Mouse (Mus musculus) stomach, embryonic 16.5 days (tissue): ENCODE measurements at regions not wholly inside any gene's neighbourhood (a gene's known extent, or its start where the extent isn't known, plus 50 kb on each side); places are given as distances from the start of the nearest gene placed in this dataset.

Experiments used
- ATAC-seq: fragments of 200-750 bp; cut with Nextera tagmentation; 2 replicates; pipeline ENCODE4 v1.8.0; 2017; ENCODE audit warnings: moderate number of reproducible peaks, moderate TSS enrichment; ENCODE audit not compliant: insufficient read depth, low FRiP score
- H3K27ac ChIP-seq: fragments of 300-500 bp; sonication (generic); 2 replicates; pipeline ENCODE4 v1.5.1; 2014; ENCODE audit warnings: low read length
- H3K27me3 ChIP-seq: fragments of 300-500 bp; sonication (generic); 2 replicates; pipeline ENCODE4 v1.6.1; 2014; ENCODE audit warnings: low read length, control low read depth, mixed read lengths; ENCODE audit not compliant: control insufficient read depth, insufficient read depth
- H3K36me3 ChIP-seq: fragments of 300-500 bp; sonication (generic); 2 replicates; pipeline ENCODE4 v1.6.1; 2014; ENCODE audit warnings: low read length; ENCODE audit not compliant: control insufficient read depth, insufficient read depth
- H3K4me1 ChIP-seq: fragments of 300-500 bp; sonication (generic); 2 replicates; pipeline ENCODE4 v1.6.1; 2014; ENCODE audit warnings: low read length, control low read depth, mixed read lengths; ENCODE audit not compliant: control insufficient read depth, insufficient read depth
- H3K4me2 ChIP-seq: fragments of 300-500 bp; sonication (generic); 2 replicates; pipeline ENCODE4 v1.6.1; 2014; ENCODE audit warnings: low read depth, low read length, mixed read lengths
- H3K4me3 ChIP-seq: fragments of 300-500 bp; sonication (generic); replicated peaks from 2 replicates; pipeline ENCODE4 v1.5.1; 2014; ENCODE audit warnings: mild to moderate bottlenecking, low read length
- H3K9ac ChIP-seq: fragments of 300-500 bp; sonication (generic); 2 replicates; pipeline ENCODE4 v1.6.1; 2014; ENCODE audit warnings: low read length
- H3K9me3 ChIP-seq: fragments of 300-500 bp; sonication (generic); replicated peaks from 2 replicates; pipeline ENCODE4 v1.6.1; 2016; ENCODE audit warnings: low read length, control low read depth; ENCODE audit not compliant: control insufficient read depth
- WGBS: fragments of 180-500 bp; shearing (Covaris S2); extraction: QIAGEN DNeasy Blood & Tissue Kit; methylation state at CpG from one replicate; pipeline ENCODE4 v1.1.7; 2014; 5-methylcytosine and 5-hydroxymethylcytosine counted together

GRCm38 (mm10) chr1:35943800-35944199 is 124.4 kb upstream of the Hs6st1 start:
- H3K4me2 ChIP-seq: no peak overlapping the region
- no peak overlapping the region for H3K27ac ChIP-seq
- H3K36me3 ChIP-seq: no peaks in the 10 kb centered on the region
- H3K9ac ChIP-seq: no peak overlapping the region
- H3K4me1 ChIP-seq: 0 out of 2 replicates have a peak, but pooled peaks cover 8% of the 10 kb centered on the region
- H3K9me3 ChIP-seq: no peaks in the 10 kb centered on the region; the same call in 1 of the 2 replicates
- H3K4me3 ChIP-seq: no peak overlapping the region
- ATAC-seq: no peak
- H3K27me3 ChIP-seq: no peaks in the 10 kb centered on the region
- WGBS: 58% methylated on average over 7 of the region's 7 CpGs

GRCm38 (mm10) chr1:35944376-35944775 is 123.8 kb upstream of the Hs6st1 start:
- no peak for ATAC-seq
- H3K27me3 ChIP-seq: no peaks in the 10 kb centered on the region
- H3K36me3 ChIP-seq: no peaks in the 10 kb centered on the region
- no peak overlapping the region for H3K4me2 ChIP-seq
- H3K4me1 ChIP-seq: 0 out of 2 replicates have a peak, but pooled peaks cover 8% of the 10 kb centered on the region
- WGBS: 75% methylated on average over 5 of the region's 5 CpGs
- H3K9me3 ChIP-seq: no peaks in the 10 kb centered on the region; the same call in 1 of the 2 replicates
- H3K27ac ChIP-seq: no peak overlapping the region
- H3K9ac ChIP-seq: no peak overlapping the region
- no peak overlapping the region for H3K4me3 ChIP-seq

GRCm38 (mm10) chr1:35944849-35945248 is 123.4 kb upstream of the Hs6st1 start:
- H3K4me1 ChIP-seq: 0 out of 2 replicates have a peak, but pooled peaks cover 8% of the 10 kb centered on the region
- no peak overlapping the region for H3K4me3 ChIP-seq
- 84% methylated on average over 8 of the region's 8 CpGs for WGBS
- H3K4me2 ChIP-seq: no peak overlapping the region
- no peaks in the 10 kb centered on the region for H3K27me3 ChIP-seq
- no peak overlapping the region for H3K27ac ChIP-seq
- H3K9ac ChIP-seq: no peak overlapping the region
- no peak for ATAC-seq
- H3K9me3 ChIP-seq: no peaks in the 10 kb centered on the region; the same call in 1 of the 2 replicates
- H3K36me3 ChIP-seq: no peaks in the 10 kb centered on the region

- no peak overlapping the region for H3K4me2 ChIP-seq
- ATAC-seq: no peak
- no peak overlapping the region for H3K27ac ChIP-seq
- WGBS: 73% methylated on average over 4 of the region's 4 CpGs
- no peak overlapping the region for H3K9ac ChIP-seq
- H3K4me1 ChIP-seq: 0 out of 2 replicates have a peak, but pooled peaks cover 8% of the 10 kb centered on the region
- H3K27me3 ChIP-seq: no peaks in the 10 kb centered on the region
- H3K9me3 ChIP-seq: no peaks in the 10 kb centered on the region; the same call in 1 of the 2 replicates
- no peaks in the 10 kb centered on the region for H3K36me3 ChIP-seq
- no peak overlapping the region for H3K4me3 ChIP-seq
Measured at GRCm38 (mm10) chr1:35945596-35945995, 122.6 kb upstream of the Hs6st1 start.

GRCm38 (mm10) chr1:35948104-35948503 is 120.1 kb upstream of the Hs6st1 start:
- Histone ChIP-seq H3K4me3 (no peak overlapping the region), H3K4me1 (no peaks in the 10 kb centered on the region), H3K4me2 (no peak overlapping the region), H3K9me3 (no peaks in the 10 kb centered on the region; the same call in 1 of the 2 replicates), H3K27me3 (no peaks in the 10 kb centered on the region), H3K9ac (no peak overlapping the region), H3K36me3 (no peaks in the 10 kb centered on the region), H3K27ac (no peak overlapping the region)
- 52% methylated on average over 5 of the region's 5 CpGs for WGBS
- no peak for ATAC-seq

- no peak for ATAC-seq
- H3K4me2 ChIP-seq: no peak overlapping the region
- WGBS: 63% methylated on average over 4 of the region's 4 CpGs
- no peaks in the 10 kb centered on the region for H3K27me3 ChIP-seq
- no peak overlapping the region for H3K4me3 ChIP-seq
- no peak overlapping the region for H3K9ac ChIP-seq
- H3K27ac ChIP-seq: no peak overlapping the region
- no peaks in the 10 kb centered on the region for H3K36me3 ChIP-seq
- no peaks in the 10 kb centered on the region; the same call in 1 of the 2 replicates for H3K9me3 ChIP-seq
- H3K4me1 ChIP-seq: no peaks in the 10 kb centered on the region
Measured at GRCm38 (mm10) chr1:35951082-35951481, 117.1 kb upstream of the Hs6st1 start.

GRCm38 (mm10) chr1:35953721-35954120 is 114.5 kb upstream of the Hs6st1 start:
- Histone ChIP-seq H3K9me3 (no peaks in the 10 kb centered on the region), H3K36me3 (no peaks in the 10 kb centered on the region), H3K27me3 (no peaks in the 10 kb centered on the region), H3K9ac (no peak overlapping the region), H3K4me2 (no peak overlapping the region), H3K27ac (no peak overlapping the region), H3K4me3 (no peak overlapping the region), H3K4me1 (no peaks in the 10 kb centered on the region)
- WGBS: 84% methylated on average over 4 of the region's 4 CpGs
- no peak for ATAC-seq

GRCm38 (mm10) chr1:35957425-35958372 is 110.5 kb upstream of the Hs6st1 start:
- no peak for ATAC-seq
- no peaks in the 10 kb centered on the region for H3K4me1 ChIP-seq
- WGBS: 67% methylated on average over 8 of the region's 8 CpGs
- H3K27ac ChIP-seq: no peak overlapping the region
- H3K4me2 ChIP-seq: no peak overlapping the region
- H3K9ac ChIP-seq: no peak overlapping the region
- H3K4me3 ChIP-seq: no peak overlapping the region
- H3K27me3 ChIP-seq: no peaks in the 10 kb centered on the region
- H3K9me3 ChIP-seq: no peaks in the 10 kb centered on the region
- no peaks in the 10 kb centered on the region for H3K36me3 ChIP-seq

GRCm38 (mm10) chr1:35959729-35960128 is 108.5 kb upstream of the Hs6st1 start:
- no peak for ATAC-seq
- WGBS: 79% methylated on average over 4 of the region's 4 CpGs
- H3K4me2 ChIP-seq: no peak overlapping the region
- no peak overlapping the region for H3K4me3 ChIP-seq
- no peaks in the 10 kb centered on the region for H3K4me1 ChIP-seq
- no peaks in the 10 kb centered on the region for H3K9me3 ChIP-seq
- H3K9ac ChIP-seq: no peak overlapping the region
- H3K27ac ChIP-seq: no peak overlapping the region
- H3K27me3 ChIP-seq: no peaks in the 10 kb centered on the region
- H3K36me3 ChIP-seq: no peaks in the 10 kb centered on the region
